Mouse (Mus musculus) neural tube, embryonic 11.5 days (tissue): ENCODE measurements around the gene Asb13. TPM values are rescaled to one million over a fixed set of nuclear protein-coding genes. Genes with fewer than 3 reads are reported as not detected.
A peak's percentile ranks its signal among the peaks of the same experiment; 100 is the strongest.

Experiments
- ATAC-seq: fragments of 200-750 bp; cut with Nextera tagmentation; 2 replicates; pipeline ENCODE4 v1.8.0; 2017; ENCODE audit warnings: moderate number of reproducible peaks, mild to moderate bottlenecking, moderate TSS enrichment, moderate library complexity; ENCODE audit not compliant: insufficient read depth, low FRiP score, low TSS enrichment
- DNase-seq: peaks from one replicate; pipeline ENCODE4 v3.0.0-alpha.2; 2015; ENCODE audit warnings: low spot score
- H3K27ac ChIP-seq: fragments of 300-500 bp; sonication (generic); 2 replicates; pipeline ENCODE4 v1.5.1; 2014; ENCODE audit warnings: low read depth, mild to moderate bottlenecking, low read length
- H3K27me3 ChIP-seq: fragments of 300-500 bp; sonication (generic); 2 replicates; pipeline ENCODE4 v1.6.1; 2014; ENCODE audit warnings: mild to moderate bottlenecking, low read length, mixed read lengths; ENCODE audit not compliant: control insufficient read depth, insufficient read depth
- H3K36me3 ChIP-seq: fragments of 300-500 bp; sonication (generic); 2 replicates; pipeline ENCODE4 v1.6.1; 2014; ENCODE audit warnings: mild to moderate bottlenecking, low read length, moderate library complexity, mixed read lengths; ENCODE audit not compliant: control insufficient read depth, insufficient read depth
- H3K4me1 ChIP-seq: fragments of 300-500 bp; sonication (generic); 2 replicates; pipeline ENCODE4 v1.6.1; 2014; ENCODE audit warnings: low read length, mixed read lengths; ENCODE audit not compliant: control insufficient read depth, insufficient read depth
- H3K4me2 ChIP-seq: fragments of 300-500 bp; sonication (generic); 2 replicates; pipeline ENCODE4 v1.6.1; 2014; ENCODE audit warnings: low read depth, mild to moderate bottlenecking, moderate library complexity
- H3K4me3 ChIP-seq: fragments of 300-500 bp; sonication (generic); 2 replicates; pipeline ENCODE4 v1.5.1; 2014; ENCODE audit warnings: low read depth, low read length
- H3K9ac ChIP-seq: fragments of 300-500 bp; sonication (generic); 2 replicates; pipeline ENCODE4 v1.6.1; 2014; ENCODE audit warnings: mild to moderate bottlenecking, low read length
- H3K9me3 ChIP-seq: fragments of 300-500 bp; sonication (generic); 2 replicates; pipeline ENCODE4 v1.6.1; 2016; ENCODE audit warnings: low read length; ENCODE audit not compliant: control insufficient read depth
- WGBS: fragments of 180-500 bp; shearing (Covaris S2); extraction: QIAGEN DNeasy Blood & Tissue Kit; methylation state at CpG from one replicate; pipeline ENCODE4 v1.1.7; 2014; 5-methylcytosine and 5-hydroxymethylcytosine counted together
- polyA plus RNA-seq: library from polyadenylated mRNA; unstranded; fragments of >200 nt; fragmentation: Nextera tagmentation; extraction: Ambion mirVana; gene quantifications from 2 replicates; pipeline ENCODE4 v1.2.1, GENCODE M21; 2014

The Asb13 gene
- 9.7 and 11.9 TPM in 2 replicates for polyA plus RNA-seq

DNA sequence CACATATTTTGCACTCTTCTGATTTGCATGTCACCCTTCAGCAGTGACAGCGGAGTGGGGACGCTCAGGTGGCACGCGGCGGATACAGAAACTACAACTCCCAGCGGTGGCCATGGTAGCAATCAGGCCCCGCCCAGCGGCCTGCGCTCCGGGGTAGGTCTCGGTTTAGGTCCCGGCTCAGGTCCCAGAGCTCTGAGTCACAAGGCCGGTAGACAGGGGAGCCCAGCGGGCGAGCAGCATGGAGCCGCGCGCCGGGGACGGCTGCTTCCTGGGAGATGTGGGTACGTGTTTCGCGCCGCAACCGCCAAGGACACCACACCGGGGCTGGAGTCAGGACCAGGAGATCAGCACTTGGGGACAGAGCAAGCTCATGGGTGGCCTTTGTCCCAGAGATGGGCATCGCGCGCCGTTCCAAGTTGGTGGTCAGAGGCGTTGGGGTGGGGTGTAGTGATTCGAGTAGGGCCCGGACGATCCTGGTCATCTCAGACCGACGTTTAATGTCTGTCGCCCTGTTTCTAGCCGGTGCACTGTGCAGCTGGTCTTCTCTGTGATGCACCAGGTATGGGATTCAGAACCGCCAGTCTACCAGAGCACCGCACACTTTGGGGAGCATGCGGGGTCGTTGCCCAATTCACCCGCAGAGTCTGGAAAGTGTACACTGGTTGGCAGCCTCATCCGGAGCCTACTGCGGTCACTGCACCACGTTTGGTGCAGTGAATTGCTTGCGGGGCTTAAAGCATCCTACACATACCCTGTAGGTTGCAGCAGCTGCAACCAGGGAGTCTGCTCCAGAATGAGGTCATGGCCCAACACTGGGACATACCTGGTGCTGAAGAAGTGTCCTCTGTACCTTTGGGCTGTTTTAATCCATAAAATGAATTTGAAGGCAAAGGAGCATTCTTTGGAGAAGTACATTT is at the start of gene Asb13:
Gene Asb13, plus strand, starts transcription at position 138 of the 917 bp plus-strand sequence.
- DNase-seq, result peak; percentile 81
- peak within 1 kb of the TSS; percentile 67 for H3K4me3 ChIP-seq
- H3K36me3 ChIP-seq, result no peaks in the 10 kb centered on the region
- peak within 1 kb of the TSS; percentile 90 for H3K4me2 ChIP-seq
- under 1% methylated on average over 47 of the region's 47 CpGs for WGBS
- H3K9me3 ChIP-seq, result no peaks in the 10 kb centered on the region; the same call in 1 of the 2 replicates
- no peak within 1 kb of the TSS for H3K27ac ChIP-seq
- H3K4me1 ChIP-seq, result no peaks in the 10 kb centered on the region
- no peaks in the 10 kb centered on the region for H3K27me3 ChIP-seq
- peak; percentile 92 for ATAC-seq
- peak within 1 kb of the TSS; percentile 83 for H3K9ac ChIP-seq

DNA sequence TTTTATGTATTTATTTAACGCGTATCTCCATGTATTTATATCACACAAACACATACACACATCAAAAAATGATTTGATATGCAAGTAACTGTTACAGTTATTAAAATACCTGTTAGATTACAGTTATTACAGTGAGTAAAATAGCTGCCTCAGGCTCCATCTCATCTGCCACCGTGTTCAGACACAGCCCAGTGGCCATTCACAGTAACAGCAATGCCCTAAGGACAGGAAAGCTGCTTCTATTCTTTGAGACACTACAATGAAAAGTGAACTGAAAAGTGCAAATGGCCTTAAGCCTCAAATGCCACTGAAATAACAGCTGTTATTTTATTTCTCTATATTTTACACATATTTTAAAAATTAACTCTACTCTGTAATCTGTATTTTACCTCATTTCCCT is 43.0 kb upstream of the Asb13 start:
- Histone ChIP-seq H3K36me3 (peaks cover 7% of the 10 kb centered on the region), H3K4me3 (no peak overlapping the region), H3K27me3 (no peaks in the 10 kb centered on the region), H3K4me1 (no peaks in the 10 kb centered on the region), H3K4me2 (no peak overlapping the region), H3K9ac (no peak overlapping the region), H3K9me3 (no peaks in the 10 kb centered on the region), H3K27ac (no peak overlapping the region)
- WGBS, result 89% methylated on average over 3 of the region's 3 CpGs
- ATAC-seq, result no peak
- DNase-seq, result no peak

DNA sequence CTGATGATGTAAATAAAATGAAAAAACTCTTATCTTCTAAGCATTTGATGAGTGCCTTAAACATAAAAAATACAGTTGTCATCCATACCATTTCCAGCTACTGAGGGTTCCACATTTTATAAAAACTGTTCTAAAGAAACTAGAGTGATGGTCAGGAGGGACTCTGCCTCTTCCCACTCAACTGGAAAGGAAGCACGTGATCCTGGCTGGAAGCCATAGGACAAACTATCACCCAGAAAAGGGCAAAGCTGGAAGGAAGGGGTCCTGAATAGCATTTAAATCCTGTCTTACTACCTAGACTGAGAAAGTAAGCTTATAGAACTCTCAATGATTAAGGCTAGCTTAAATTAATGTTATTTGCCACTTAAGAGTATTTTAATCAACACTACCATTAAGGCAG is 39.5 kb upstream of the Asb13 start:
- Histone ChIP-seq H3K9me3 (no peaks in the 10 kb centered on the region), H3K27me3 (no peaks in the 10 kb centered on the region), H3K36me3 (peaks cover 7% of the 10 kb centered on the region), H3K27ac (no peak overlapping the region), H3K4me1 (no peaks in the 10 kb centered on the region), H3K4me2 (no peak overlapping the region), H3K9ac (no peak overlapping the region), H3K4me3 (no peak overlapping the region)
- ATAC-seq (no peak), DNase-seq (no peak)
- 91% methylated on average over 1 of the region's 1 CpGs for WGBS

DNA sequence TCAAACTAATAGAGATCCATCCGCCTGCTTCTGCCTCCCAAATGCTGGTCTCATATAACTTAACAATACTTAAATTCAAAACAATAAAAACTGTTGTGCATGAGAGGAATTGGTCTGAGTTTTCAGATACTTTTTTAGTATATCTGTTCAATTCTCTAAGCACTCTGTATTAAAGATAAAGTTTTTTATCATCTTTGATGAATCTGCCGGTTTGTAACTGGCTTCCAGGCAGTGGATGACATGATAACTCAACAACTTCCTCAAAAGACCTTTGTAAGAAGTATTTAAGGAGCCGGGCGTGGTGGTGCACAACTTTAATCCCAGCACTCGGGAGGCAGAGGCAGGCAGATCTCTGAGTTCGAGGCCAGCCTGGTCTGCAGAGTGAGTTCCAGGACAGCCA is 37.6 kb upstream of the Asb13 start:
- Histone ChIP-seq H3K9me3 (no peaks in the 10 kb centered on the region), H3K4me2 (no peak overlapping the region), H3K36me3 (peaks cover 5% of the 10 kb centered on the region), H3K9ac (no peak overlapping the region), H3K27me3 (no peaks in the 10 kb centered on the region), H3K4me1 (no peaks in the 10 kb centered on the region), H3K27ac (no peak overlapping the region), H3K4me3 (no peak overlapping the region)
- no peak for ATAC-seq
- 95% methylated on average over 6 of the region's 6 CpGs for WGBS
- no peak for DNase-seq

DNA sequence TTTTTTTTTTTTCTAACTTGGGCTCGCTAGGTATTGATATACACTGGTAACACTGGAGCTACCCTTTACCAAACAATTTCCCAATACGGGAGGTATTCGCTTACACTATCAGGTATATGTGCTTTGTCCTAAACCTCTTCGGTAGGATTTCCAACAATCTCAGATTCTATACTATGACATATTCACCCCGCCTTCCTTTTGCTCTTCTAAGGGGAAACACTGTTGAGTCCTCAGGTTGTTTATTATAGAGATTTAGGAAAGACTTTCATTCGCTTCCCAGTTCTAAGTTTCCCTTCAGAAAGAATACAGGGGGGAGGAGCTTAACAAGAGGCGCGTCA is 24.1 kb upstream of the Asb13 start:
- Histone ChIP-seq H3K9ac (peak overlapping the region; percentile 68), H3K27me3 (no peaks in the 10 kb centered on the region), H3K4me2 (peak overlapping the region; percentile 73), H3K9me3 (no peaks in the 10 kb centered on the region), H3K27ac (no peak overlapping the region), H3K4me1 (no peaks in the 10 kb centered on the region), H3K36me3 (no peaks in the 10 kb centered on the region), H3K4me3 (peak overlapping the region; percentile 80)
- DNase-seq, result no peak
- no peak for ATAC-seq
- 29% methylated on average over 8 of the region's 8 CpGs for WGBS

DNA sequence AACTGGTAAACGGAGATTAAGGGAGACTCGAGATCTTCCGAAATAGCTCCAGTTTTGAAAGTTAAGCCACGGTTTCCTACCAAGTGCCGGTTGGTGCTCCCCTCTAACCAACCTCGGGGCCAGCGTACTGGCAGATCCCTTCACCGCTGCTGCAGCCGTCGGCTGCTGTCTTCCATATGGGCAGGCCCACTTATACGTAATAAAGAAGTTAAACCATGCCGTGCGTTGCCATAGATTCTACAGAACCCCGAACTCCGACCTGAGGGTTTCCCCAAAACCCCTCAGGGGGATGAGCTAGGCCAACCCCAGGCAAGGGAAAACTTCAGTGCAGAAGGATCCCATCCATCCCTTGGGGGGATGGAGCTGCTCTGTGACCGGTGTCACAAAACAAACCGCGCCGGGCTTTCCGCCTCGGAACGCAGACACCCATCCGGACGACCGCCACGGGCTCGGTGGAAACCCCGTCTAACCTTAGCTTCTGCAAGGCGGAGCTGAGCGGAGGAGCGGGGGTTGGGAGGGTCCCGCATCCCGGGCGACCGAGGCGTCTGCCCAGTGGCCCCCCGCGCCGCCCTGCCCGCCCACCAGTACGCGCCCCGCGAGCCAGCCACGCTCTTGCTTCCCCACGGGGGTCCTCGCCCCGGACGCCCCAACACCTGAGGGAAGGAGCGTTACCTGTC is 23.6 kb upstream of the Asb13 start:
- under 1% methylated on average over 48 of the region's 50 CpGs for WGBS
- Histone ChIP-seq H3K36me3 (no peaks in the 10 kb centered on the region), H3K4me3 (peak overlapping the region; percentile 80), H3K4me1 (no peaks in the 10 kb centered on the region), H3K4me2 (peak overlapping the region; percentile 73), H3K27ac (peak overlapping the region; percentile 78), H3K9ac (peak overlapping the region; percentile 68), H3K9me3 (no peaks in the 10 kb centered on the region), H3K27me3 (no peaks in the 10 kb centered on the region)
- peak; percentile 51 for DNase-seq
- ATAC-seq, result no peak; the same call in 1 of the 2 replicates

DNA sequence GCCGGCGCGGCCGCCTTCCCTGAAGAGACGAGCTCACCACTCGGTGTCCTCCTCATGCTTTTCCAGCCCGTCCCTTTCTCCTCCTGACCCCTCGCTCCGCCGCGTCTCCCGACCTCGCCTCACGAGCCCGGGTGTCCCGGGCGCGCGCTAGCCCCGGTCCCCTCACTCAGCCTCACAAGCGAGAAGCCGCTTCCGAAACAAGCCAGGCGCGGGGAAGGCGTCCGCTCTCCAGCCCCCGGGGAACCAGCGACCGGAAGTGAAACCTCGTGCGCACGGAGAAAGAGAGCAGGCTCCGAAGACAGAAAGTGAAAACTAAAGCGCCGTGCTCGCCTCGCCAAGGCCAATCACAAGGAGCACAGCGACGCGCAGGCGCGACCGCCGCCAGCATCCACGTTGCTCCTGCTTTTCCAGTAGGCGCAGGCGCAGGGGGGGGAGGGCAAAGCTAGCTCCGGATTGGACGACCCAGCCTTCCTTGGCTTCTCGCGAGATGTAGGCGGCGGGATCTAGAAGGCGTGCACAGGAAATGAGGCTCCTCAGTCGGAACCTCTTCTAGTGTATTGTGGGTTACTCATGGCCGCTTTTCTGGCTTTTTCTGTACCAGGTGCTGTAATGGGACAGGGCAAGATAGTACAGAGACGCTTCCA is 22.9 kb upstream of the Asb13 start, which contains the start of gene Fam208b:
Gene Fam208b, minus strand, starts transcription at position 314 of the 644 bp plus-strand sequence.
- Histone ChIP-seq H3K27ac (peak within 1 kb of the TSS; percentile 78), H3K4me1 (no peaks in the 10 kb centered on the region), H3K9me3 (no peaks in the 10 kb centered on the region), H3K4me2 (peak within 1 kb of the TSS; percentile 73), H3K9ac (peak within 1 kb of the TSS; percentile 68), H3K36me3 (no peaks in the 10 kb centered on the region), H3K4me3 (peak within 1 kb of the TSS; percentile 80), H3K27me3 (no peaks in the 10 kb centered on the region)
- peak; percentile 99 for DNase-seq
- ATAC-seq, result peak; percentile 99
- under 1% methylated on average over 57 of the region's 58 CpGs for WGBS

DNA sequence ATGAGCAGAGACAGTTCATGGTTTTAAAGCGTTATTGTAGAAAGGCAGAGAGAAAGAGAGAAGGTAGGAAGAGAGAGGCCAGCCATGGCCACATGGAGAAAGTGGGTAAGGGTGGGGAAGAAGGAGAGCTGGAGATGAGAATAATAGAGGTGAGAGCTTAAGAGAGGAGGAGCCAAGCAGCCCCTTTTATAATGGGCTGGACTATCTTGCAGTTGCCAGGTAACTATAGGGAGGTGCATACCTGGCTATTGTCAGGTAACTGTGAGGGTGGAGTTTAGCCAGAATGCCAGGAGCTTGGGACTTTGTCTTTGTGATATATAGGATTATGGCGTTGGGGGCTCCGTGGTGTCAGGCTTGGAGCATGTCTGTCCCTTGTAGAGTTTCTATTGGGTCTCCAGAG is 6.7 kb upstream of the Asb13 start:
- Histone ChIP-seq H3K36me3 (no peaks in the 10 kb centered on the region), H3K27ac (no peak overlapping the region), H3K27me3 (no peaks in the 10 kb centered on the region), H3K4me3 (no peak overlapping the region), H3K9ac (no peak overlapping the region), H3K4me1 (no peaks in the 10 kb centered on the region), H3K9me3 (no peaks in the 10 kb centered on the region; the same call in 1 of the 2 replicates), H3K4me2 (no peak overlapping the region)
- no peak for ATAC-seq
- no peak for DNase-seq
- 60% methylated on average over 3 of the region's 3 CpGs for WGBS
